Mouse (Mus musculus): ENCODE data around the gene Ckmt2. TPM values are rescaled to one million over a fixed set of nuclear protein-coding genes. Genes with fewer than 3 reads are reported as not detected.

Ckmt2 gene
- polyA plus RNA-seq, 1 experiment from 2014 or later: 3.9 TPM

DNA sequence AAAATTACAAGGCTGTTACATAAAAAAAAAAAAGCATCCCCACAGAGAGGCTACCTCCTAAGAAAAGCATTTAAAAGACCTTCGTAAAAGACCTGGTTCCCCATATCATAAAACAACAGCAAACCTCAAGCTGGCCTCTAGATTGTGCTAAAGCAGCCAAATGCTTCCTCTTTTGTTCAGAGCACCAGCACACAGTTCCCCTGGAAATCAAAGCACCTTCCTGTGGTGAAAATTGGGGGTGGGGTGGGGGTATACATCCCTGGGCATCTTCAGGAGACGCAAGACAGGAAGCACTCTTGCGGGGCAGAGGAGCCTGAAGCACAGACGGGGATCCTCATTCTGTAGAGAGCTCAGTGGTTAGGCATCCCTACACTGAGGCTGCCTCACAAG, 38.5 kb upstream of the Ckmt2 start:
- no peaks in the 10 kb centered on the region for H3K27me3 ChIP-seq (replicated peaks; ENCODE audit: control insufficient read depth, insufficient read depth, low read length)
- no peaks in the 10 kb centered on the region for H3K36me3 ChIP-seq (ENCODE audit: control insufficient read depth, insufficient read depth)
- no peak overlapping the region for H3K27ac ChIP-seq (ENCODE audit: low read depth, low read length)
- no peak overlapping the region for H3K4me3 ChIP-seq (ENCODE audit: low read depth, low read length)
- no peak for TF ChIP-seq CTCF (IDR thresholded peaks at IDR 0.05; ENCODE audit: low read depth)
- no peak overlapping the region for H3K4me2 ChIP-seq (replicated peaks; ENCODE audit: low read depth)
- 65% methylated on average over 4 of the region's 4 CpGs for WGBS
- no peak for ATAC-seq
- H3K4me1 ChIP-seq (replicated peaks; ENCODE audit: control insufficient read depth, insufficient read depth, low read length): no peaks in the 10 kb centered on the region; the same call in 1 of the 2 replicates
- H3K9ac ChIP-seq (ENCODE audit: low read depth, low read length): no peak overlapping the region
- H3K9me3 ChIP-seq (ENCODE audit: control insufficient read depth): no peaks in the 10 kb centered on the region

DNA sequence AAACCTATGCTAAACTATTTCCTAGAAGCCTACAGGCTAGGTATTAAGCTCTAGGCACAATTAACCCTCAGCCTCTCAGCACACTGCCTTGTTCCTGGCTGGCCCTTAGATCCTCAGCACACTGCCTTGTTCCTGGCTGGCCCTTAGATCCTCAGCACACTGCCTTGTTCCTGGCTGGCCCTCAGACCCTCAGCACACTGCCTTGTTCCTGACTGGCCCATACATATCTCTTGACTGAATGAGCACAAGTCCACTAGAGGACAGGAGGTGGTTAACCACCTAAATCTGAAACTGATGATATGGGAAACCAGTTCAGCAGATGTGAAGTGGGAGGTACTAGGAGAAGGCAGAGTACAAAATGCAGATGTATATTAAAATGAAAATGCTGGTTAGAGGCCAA, 35.0 kb upstream of the Ckmt2 start:
- no peaks in the 10 kb centered on the region; the same call in 1 of the 2 replicates for H3K4me1 ChIP-seq (replicated peaks; ENCODE audit: control insufficient read depth, insufficient read depth, low read length)
- no peak overlapping the region for H3K4me3 ChIP-seq (ENCODE audit: low read depth, low read length)
- no peak for TF ChIP-seq CTCF (IDR thresholded peaks at IDR 0.05; ENCODE audit: low read depth)
- no peaks in the 10 kb centered on the region for H3K27me3 ChIP-seq (replicated peaks; ENCODE audit: control insufficient read depth, insufficient read depth, low read length)
- H3K9me3 ChIP-seq (ENCODE audit: control insufficient read depth): no peaks in the 10 kb centered on the region
- peak overlapping the region; percentile 37; the same call in 1 of the 2 replicates for H3K27ac ChIP-seq (ENCODE audit: low read depth, low read length)
- no peaks in the 10 kb centered on the region for H3K36me3 ChIP-seq (ENCODE audit: control insufficient read depth, insufficient read depth)
- no peak overlapping the region for H3K9ac ChIP-seq (ENCODE audit: low read depth, low read length)
- ATAC-seq: no peak; the same call in 1 of the 2 replicates
- H3K4me2 ChIP-seq (replicated peaks; ENCODE audit: low read depth): no peak overlapping the region

GRCm38 (mm10) chr13:91911211-91911610, 34.5 kb upstream of the Ckmt2 start:
- Histone ChIP-seq H3K36me3 (ENCODE audit: control insufficient read depth, insufficient read depth) (no peaks in the 10 kb centered on the region), H3K27ac (ENCODE audit: low read depth, low read length) (peak overlapping the region; percentile 37; the same call in 1 of the 2 replicates), H3K9ac (ENCODE audit: low read depth, low read length) (no peak overlapping the region), H3K4me3 (ENCODE audit: low read depth, low read length) (no peak overlapping the region), H3K4me2 (replicated peaks; ENCODE audit: low read depth) (no peak overlapping the region), H3K27me3 (replicated peaks; ENCODE audit: control insufficient read depth, insufficient read depth, low read length) (no peaks in the 10 kb centered on the region), H3K9me3 (ENCODE audit: control insufficient read depth) (no peaks in the 10 kb centered on the region), H3K4me1 (replicated peaks; ENCODE audit: control insufficient read depth, insufficient read depth, low read length) (no peaks in the 10 kb centered on the region; the same call in 1 of the 2 replicates)
- no peak for TF ChIP-seq CTCF (IDR thresholded peaks at IDR 0.05; ENCODE audit: low read depth)
- ATAC-seq: peak; percentile 79

DNA sequence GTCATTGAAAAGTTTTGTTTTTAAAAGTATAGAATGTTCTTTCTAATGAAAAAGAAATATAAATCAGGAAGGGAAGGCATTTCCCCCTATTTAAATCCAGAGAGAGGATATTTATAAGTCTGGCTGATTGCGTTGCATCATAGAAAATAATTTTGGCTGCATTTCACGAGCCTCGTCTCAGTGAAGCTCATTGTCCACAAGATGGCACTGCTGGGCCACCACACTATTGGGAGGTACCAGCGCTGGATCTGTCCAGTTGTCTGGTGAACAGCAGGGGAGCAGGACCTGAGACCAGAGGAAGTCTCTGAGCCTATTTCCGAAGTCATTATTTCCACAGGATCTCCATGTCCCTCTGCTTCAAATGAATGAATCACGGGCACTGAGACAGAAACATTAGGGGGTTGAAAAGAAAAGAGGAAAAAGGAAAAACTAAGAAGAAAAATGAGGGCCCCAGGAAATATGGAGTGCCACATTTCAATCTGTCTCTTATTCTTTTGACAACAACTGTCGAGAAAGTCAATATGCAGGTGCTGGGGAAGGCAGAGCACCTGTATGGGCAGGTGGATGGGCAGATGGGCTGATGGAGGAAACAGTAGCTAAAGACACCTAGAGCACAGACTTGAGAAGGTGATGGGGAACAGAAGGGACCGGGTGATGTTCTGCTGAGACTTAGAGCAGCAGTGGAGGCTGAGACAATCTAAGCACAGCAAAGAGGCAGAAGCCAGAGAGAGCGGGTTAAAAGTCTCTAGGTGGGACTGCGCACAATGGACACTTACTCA, 31.7 kb upstream of the Ckmt2 start:
- no peak overlapping the region for H3K27ac ChIP-seq (ENCODE audit: low read depth, low read length)

GRCm38 (mm10) chr13:91906338-91906737, 29.7 kb upstream of the Ckmt2 start:
- H3K4me3 ChIP-seq (ENCODE audit: low read depth, low read length): no peak overlapping the region
- H3K27me3 ChIP-seq (replicated peaks; ENCODE audit: control insufficient read depth, insufficient read depth, low read length): no peaks in the 10 kb centered on the region
- no peak for TF ChIP-seq CTCF (IDR thresholded peaks at IDR 0.05; ENCODE audit: low read depth)
- H3K4me2 ChIP-seq (replicated peaks; ENCODE audit: low read depth): no peak overlapping the region
- WGBS: 72% methylated on average over 3 of the region's 3 CpGs
- no peaks in the 10 kb centered on the region; the same call in 1 of the 2 replicates for H3K4me1 ChIP-seq (replicated peaks; ENCODE audit: control insufficient read depth, insufficient read depth, low read length)
- H3K9ac ChIP-seq (ENCODE audit: low read depth, low read length): no peak overlapping the region
- no peak for ATAC-seq
- H3K9me3 ChIP-seq (ENCODE audit: control insufficient read depth): no peaks in the 10 kb centered on the region
- H3K36me3 ChIP-seq (ENCODE audit: control insufficient read depth, insufficient read depth): no peaks in the 10 kb centered on the region
- no peak overlapping the region for H3K27ac ChIP-seq (ENCODE audit: low read depth, low read length)

More for the DNA sequence above, 31.7 kb upstream of the Ckmt2 start:
- H3K4me1 ChIP-seq (replicated peaks; ENCODE audit: control insufficient read depth, insufficient read depth, low read length): no peaks in the 10 kb centered on the region; the same call in 1 of the 2 replicates
- no peak overlapping the region for H3K4me3 ChIP-seq (ENCODE audit: low read depth, low read length)
- H3K9me3 ChIP-seq (ENCODE audit: control insufficient read depth): no peaks in the 10 kb centered on the region
- H3K4me2 ChIP-seq (replicated peaks; ENCODE audit: low read depth): no peak overlapping the region
- WGBS: 40% methylated on average over 10 of the region's 10 CpGs
- TF ChIP-seq CTCF (IDR thresholded peaks at IDR 0.05; ENCODE audit: low read depth): peak; percentile 99
- no peak overlapping the region for H3K9ac ChIP-seq (ENCODE audit: low read depth, low read length)
- no peaks in the 10 kb centered on the region for H3K36me3 ChIP-seq (ENCODE audit: control insufficient read depth, insufficient read depth)
- no peaks in the 10 kb centered on the region for H3K27me3 ChIP-seq (replicated peaks; ENCODE audit: control insufficient read depth, insufficient read depth, low read length)
- no peak for ATAC-seq

- ATAC-seq: no peak
- no peaks in the 10 kb centered on the region for H3K36me3 ChIP-seq (ENCODE audit: control insufficient read depth, insufficient read depth)
- WGBS: 47% methylated on average over 1 of the region's 1 CpGs
- TF ChIP-seq CTCF (IDR thresholded peaks at IDR 0.05; ENCODE audit: low read depth): no peak
- H3K4me1 ChIP-seq (replicated peaks; ENCODE audit: control insufficient read depth, insufficient read depth, low read length): no peaks in the 10 kb centered on the region
- no peak overlapping the region for H3K9ac ChIP-seq (ENCODE audit: low read depth, low read length)
- no peaks in the 10 kb centered on the region for H3K9me3 ChIP-seq (ENCODE audit: control insufficient read depth)
- no peak overlapping the region for H3K27ac ChIP-seq (ENCODE audit: low read depth, low read length)
- no peak overlapping the region for H3K4me2 ChIP-seq (replicated peaks; ENCODE audit: low read depth)
- H3K27me3 ChIP-seq (replicated peaks; ENCODE audit: control insufficient read depth, insufficient read depth, low read length): no peaks in the 10 kb centered on the region
- no peak overlapping the region for H3K4me3 ChIP-seq (ENCODE audit: low read depth, low read length)
Measured at GRCm38 (mm10) chr13:91896476-91896875, 19.8 kb upstream of the Ckmt2 start.

All from intestine, postnatal 0 days (tissue).